Mouse (Mus musculus): ENCODE measurements around the gene Magohb. TPM values are rescaled to one million over a fixed set of nuclear protein-coding genes. Genes with fewer than 3 reads are reported as not detected.

The Magohb gene
- total and polyA plus RNA-seq, 2 experiments from 2014 or later = 9.2 to 40.5 TPM

DNA sequence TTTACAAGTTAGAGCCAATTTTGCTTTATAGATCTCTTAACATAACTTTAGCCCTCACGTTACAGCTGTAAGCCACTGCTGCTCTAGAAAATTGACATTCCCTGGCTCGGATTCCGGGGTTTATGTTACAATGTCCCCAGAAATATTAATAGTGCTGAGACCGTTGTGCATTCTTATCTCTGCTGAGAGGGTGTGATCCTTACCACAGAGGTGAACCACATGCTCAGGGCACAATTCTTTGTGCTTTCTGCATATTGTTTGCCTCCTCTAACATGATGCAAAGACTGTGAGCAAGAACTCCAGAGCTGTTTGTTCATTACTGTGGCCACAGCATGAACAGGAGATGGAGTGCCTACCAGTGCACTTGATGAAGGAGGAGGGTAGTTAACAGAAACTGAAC is 16.4 kb downstream of the Magohb start:
- Histone ChIP-seq H3K4me1 (ENCODE audit: control insufficient read depth, insufficient read depth) (no peaks in the 10 kb centered on the region), H3K36me3 (replicated peaks; ENCODE audit: control insufficient read depth, insufficient read depth, low read length) (no peaks in the 10 kb centered on the region), H3K27ac (ENCODE audit: low read depth) (no peak overlapping the region), H3K27me3 (ENCODE audit: control insufficient read depth, insufficient read depth, low read length) (no peaks in the 10 kb centered on the region), H3K9me3 (replicated peaks; ENCODE audit: control insufficient read depth, low read length) (no peaks in the 10 kb centered on the region), H3K4me2 (ENCODE audit: low read depth, low read length) (no peak overlapping the region), H3K4me3 (ENCODE audit: low read depth, low read length) (no peak overlapping the region), H3K9ac (replicated peaks; ENCODE audit: low read depth, low read length) (no peak overlapping the region)
- TF ChIP-seq EP300 (IDR thresholded peaks at IDR 0.05; ENCODE audit: low read depth) (no peak), CTCF (IDR thresholded peaks at IDR 0.05; ENCODE audit: low read depth) (no peak)
- WGBS = 69% methylated on average over 4 of the region's 4 CpGs
- DNase-seq (ENCODE audit: low spot score) (no peak), ATAC-seq (ENCODE audit: insufficient read depth, low read depth) (no peak)

DNA sequence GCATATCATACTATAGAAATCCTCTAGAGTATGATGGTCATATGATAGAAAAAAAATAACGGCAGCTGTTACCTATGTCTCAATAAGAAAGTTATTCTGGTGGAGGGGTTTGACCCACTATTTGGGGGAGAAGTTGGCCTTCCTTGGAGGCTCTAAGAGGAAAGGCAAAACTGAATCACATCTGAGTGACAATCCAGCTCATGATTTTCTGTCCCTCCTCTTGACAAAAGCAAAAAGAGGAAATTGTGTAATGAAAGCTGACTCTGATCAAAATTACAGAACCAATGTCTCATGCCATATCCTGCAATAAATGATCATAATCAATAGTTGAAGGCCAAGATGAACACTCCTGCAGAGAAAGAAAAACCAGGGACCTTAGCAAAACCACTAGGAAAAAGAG is 20.7 kb downstream of the Magohb start:
- WGBS = 82% methylated on average over 1 of the region's 1 CpGs
- H3K4me3 ChIP-seq (ENCODE audit: low read depth, low read length) = no peak overlapping the region
- H3K36me3 ChIP-seq (replicated peaks; ENCODE audit: control insufficient read depth, insufficient read depth, low read length) = no peaks in the 10 kb centered on the region
- H3K9ac ChIP-seq (replicated peaks; ENCODE audit: low read depth, low read length) = no peak overlapping the region
- no peaks in the 10 kb centered on the region for H3K27me3 ChIP-seq (ENCODE audit: control insufficient read depth, insufficient read depth, low read length)
- no peak overlapping the region for H3K27ac ChIP-seq (ENCODE audit: low read depth)
- H3K4me1 ChIP-seq (ENCODE audit: control insufficient read depth, insufficient read depth) = no peaks in the 10 kb centered on the region
- no peak for TF ChIP-seq EP300 (IDR thresholded peaks at IDR 0.05; ENCODE audit: low read depth)
- TF ChIP-seq CTCF (IDR thresholded peaks at IDR 0.05; ENCODE audit: low read depth) = no peak
- no peaks in the 10 kb centered on the region for H3K9me3 ChIP-seq (replicated peaks; ENCODE audit: control insufficient read depth, low read length)
- no peak for DNase-seq (ENCODE audit: low spot score)
- ATAC-seq (ENCODE audit: insufficient read depth, low read depth) = no peak
- H3K4me2 ChIP-seq (ENCODE audit: low read depth, low read length) = no peak overlapping the region

DNA sequence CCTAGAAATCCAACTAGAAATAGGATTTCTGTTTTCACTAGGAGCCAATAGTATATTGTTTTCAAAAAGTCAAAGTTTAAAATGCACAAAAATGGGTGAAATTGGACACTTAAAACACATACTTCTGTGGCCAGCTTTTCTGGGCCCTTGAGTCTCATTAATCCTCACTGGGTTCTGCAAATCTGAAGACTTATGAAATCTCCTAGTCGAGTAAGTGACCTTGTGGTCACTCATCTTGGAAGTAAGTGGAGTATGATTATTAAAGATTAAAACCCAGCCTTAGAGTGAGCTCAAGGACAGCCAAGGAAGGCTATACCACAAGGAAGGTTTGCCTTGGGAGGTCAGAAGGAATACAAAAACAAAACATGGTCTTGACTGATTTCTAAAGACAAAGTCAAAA is 22.7 kb downstream of the Magohb start:
- H3K9me3 ChIP-seq (replicated peaks; ENCODE audit: control insufficient read depth, low read length) = no peaks in the 10 kb centered on the region
- H3K4me3 ChIP-seq (ENCODE audit: low read depth, low read length) = no peak overlapping the region
- TF ChIP-seq CTCF (IDR thresholded peaks at IDR 0.05; ENCODE audit: low read depth) = no peak
- TF ChIP-seq EP300 (IDR thresholded peaks at IDR 0.05; ENCODE audit: low read depth) = no peak
- no peak overlapping the region for H3K9ac ChIP-seq (replicated peaks; ENCODE audit: low read depth, low read length)
- H3K4me2 ChIP-seq (ENCODE audit: low read depth, low read length) = no peak overlapping the region
- DNase-seq (ENCODE audit: low spot score) (no peak), ATAC-seq (ENCODE audit: insufficient read depth, low read depth) (no peak)
- no peaks in the 10 kb centered on the region for H3K27me3 ChIP-seq (ENCODE audit: control insufficient read depth, insufficient read depth, low read length)
- no peaks in the 10 kb centered on the region for H3K36me3 ChIP-seq (replicated peaks; ENCODE audit: control insufficient read depth, insufficient read depth, low read length)
- H3K4me1 ChIP-seq (ENCODE audit: control insufficient read depth, insufficient read depth) = no peaks in the 10 kb centered on the region
- no peak overlapping the region for H3K27ac ChIP-seq (ENCODE audit: low read depth)
- whole genome bisulfite sequencing = 38% methylated on average over 1 of the region's 1 CpGs

DNA sequence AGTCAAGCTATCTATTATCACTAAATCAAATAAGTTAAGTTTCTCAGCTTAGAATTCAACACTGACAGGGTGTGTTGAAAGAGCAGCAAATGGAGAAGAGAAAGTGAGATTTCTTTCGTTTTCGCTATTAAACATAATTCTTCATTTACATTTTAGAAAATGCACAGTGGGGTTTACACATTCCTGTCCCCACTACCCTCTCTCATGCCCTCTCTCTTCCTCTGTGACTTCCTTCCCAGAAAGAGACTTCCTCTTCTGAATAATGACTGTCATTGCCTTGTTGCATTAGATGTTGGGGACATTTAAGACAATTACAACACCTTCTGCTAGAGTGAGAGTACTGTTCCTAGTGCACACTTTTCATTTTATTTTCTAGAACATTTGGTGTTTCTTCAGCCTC is 23.4 kb downstream of the Magohb start:
- no peaks in the 10 kb centered on the region for H3K9me3 ChIP-seq (replicated peaks; ENCODE audit: control insufficient read depth, low read length)
- no peak overlapping the region for H3K4me3 ChIP-seq (ENCODE audit: low read depth, low read length)
- H3K4me2 ChIP-seq (ENCODE audit: low read depth, low read length) = no peak overlapping the region
- H3K27ac ChIP-seq (ENCODE audit: low read depth) = no peak overlapping the region
- ATAC-seq (ENCODE audit: insufficient read depth, low read depth) = no peak
- TF ChIP-seq CTCF (IDR thresholded peaks at IDR 0.05; ENCODE audit: low read depth) (no peak), EP300 (IDR thresholded peaks at IDR 0.05; ENCODE audit: low read depth) (no peak)
- no peaks in the 10 kb centered on the region for H3K36me3 ChIP-seq (replicated peaks; ENCODE audit: control insufficient read depth, insufficient read depth, low read length)
- H3K27me3 ChIP-seq (ENCODE audit: control insufficient read depth, insufficient read depth, low read length) = no peaks in the 10 kb centered on the region
- 91% methylated on average over 2 of the region's 2 CpGs for WGBS
- DNase-seq (ENCODE audit: low spot score) = no peak
- H3K9ac ChIP-seq (replicated peaks; ENCODE audit: low read depth, low read length) = no peak overlapping the region
- H3K4me1 ChIP-seq (ENCODE audit: control insufficient read depth, insufficient read depth) = no peaks in the 10 kb centered on the region

DNA sequence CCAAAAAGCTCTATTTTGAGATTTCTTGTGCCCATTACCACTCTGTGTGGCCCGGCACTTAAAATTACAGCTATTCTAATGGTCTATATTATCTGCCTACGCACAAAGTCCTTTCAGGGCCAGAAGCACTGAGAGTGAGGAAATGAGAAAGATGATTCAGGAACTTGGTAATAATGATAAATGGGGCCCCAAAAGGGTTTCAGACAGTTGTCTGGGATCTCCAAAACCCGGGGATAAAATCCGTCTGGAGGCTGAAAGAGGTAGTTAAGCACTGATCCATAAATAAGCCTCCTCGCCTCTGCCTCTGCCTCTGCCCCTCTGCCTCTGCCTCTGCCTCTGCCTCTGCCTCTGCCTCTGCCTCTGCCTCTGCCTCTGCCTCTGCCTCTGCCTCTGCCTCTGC is 28.9 kb downstream of the Magohb start:
- ATAC-seq (ENCODE audit: insufficient read depth, low read depth) = no peak
- Histone ChIP-seq H3K4me3 (ENCODE audit: low read depth, low read length) (no peak overlapping the region), H3K9ac (replicated peaks; ENCODE audit: low read depth, low read length) (no peak overlapping the region), H3K4me2 (ENCODE audit: low read depth, low read length) (no peak overlapping the region), H3K9me3 (replicated peaks; ENCODE audit: control insufficient read depth, low read length) (no peaks in the 10 kb centered on the region), H3K27ac (ENCODE audit: low read depth) (no peak overlapping the region), H3K36me3 (replicated peaks; ENCODE audit: control insufficient read depth, insufficient read depth, low read length) (no peaks in the 10 kb centered on the region), H3K4me1 (ENCODE audit: control insufficient read depth, insufficient read depth) (no peaks in the 10 kb centered on the region), H3K27me3 (ENCODE audit: control insufficient read depth, insufficient read depth, low read length) (no peaks in the 10 kb centered on the region)
- no peak for DNase-seq (ENCODE audit: low spot score)
- TF ChIP-seq EP300 (IDR thresholded peaks at IDR 0.05; ENCODE audit: low read depth) (no peak), CTCF (IDR thresholded peaks at IDR 0.05; ENCODE audit: low read depth) (no peak)
- 75% methylated on average over 5 of the region's 5 CpGs for WGBS

DNA sequence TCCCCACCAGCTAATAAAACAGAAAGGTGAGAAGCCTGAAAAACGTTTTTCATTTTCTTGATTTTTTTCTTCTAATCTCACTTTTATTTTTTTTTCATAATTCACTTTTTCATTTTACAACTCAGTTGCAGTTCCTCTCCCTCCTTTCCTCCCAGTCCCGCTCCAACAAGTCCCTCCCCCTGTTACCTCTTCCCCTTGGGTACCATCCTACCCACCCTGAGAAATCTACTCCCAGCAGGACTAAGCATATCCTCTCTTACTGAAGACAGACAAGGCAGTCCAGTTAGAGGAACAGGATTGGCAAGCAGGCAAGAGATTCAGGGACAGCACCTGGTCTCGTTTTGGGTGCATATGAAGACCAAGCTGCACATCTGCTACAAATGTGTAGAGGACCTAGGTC is 30.3 kb downstream of the Magohb start:
- Histone ChIP-seq H3K4me1 (ENCODE audit: control insufficient read depth, insufficient read depth) (no peaks in the 10 kb centered on the region), H3K9me3 (replicated peaks; ENCODE audit: control insufficient read depth, low read length) (no peaks in the 10 kb centered on the region), H3K9ac (replicated peaks; ENCODE audit: low read depth, low read length) (no peak overlapping the region), H3K4me2 (ENCODE audit: low read depth, low read length) (no peak overlapping the region), H3K27ac (ENCODE audit: low read depth) (no peak overlapping the region), H3K27me3 (ENCODE audit: control insufficient read depth, insufficient read depth, low read length) (no peaks in the 10 kb centered on the region), H3K36me3 (replicated peaks; ENCODE audit: control insufficient read depth, insufficient read depth, low read length) (no peaks in the 10 kb centered on the region), H3K4me3 (ENCODE audit: low read depth, low read length) (no peak overlapping the region)
- no peak for TF ChIP-seq CTCF (IDR thresholded peaks at IDR 0.05; ENCODE audit: low read depth)
- TF ChIP-seq EP300 (IDR thresholded peaks at IDR 0.05; ENCODE audit: low read depth) = no peak
- DNase-seq (ENCODE audit: low spot score) (no peak), ATAC-seq (ENCODE audit: insufficient read depth, low read depth) (no peak)
- 52% methylated on average over 3 of the region's 3 CpGs for WGBS

All from heart, postnatal 0 days (tissue).